Mouse (Mus musculus) kidney, postnatal 10 days (tissue): ENCODE data around the gene Sh3glb2.

Experiments
- DNase-seq: peaks from one replicate; pipeline ENCODE4 v3.0.0; 2021; ENCODE audit warnings: mixed read lengths

The Sh3glb2 gene

DNA sequence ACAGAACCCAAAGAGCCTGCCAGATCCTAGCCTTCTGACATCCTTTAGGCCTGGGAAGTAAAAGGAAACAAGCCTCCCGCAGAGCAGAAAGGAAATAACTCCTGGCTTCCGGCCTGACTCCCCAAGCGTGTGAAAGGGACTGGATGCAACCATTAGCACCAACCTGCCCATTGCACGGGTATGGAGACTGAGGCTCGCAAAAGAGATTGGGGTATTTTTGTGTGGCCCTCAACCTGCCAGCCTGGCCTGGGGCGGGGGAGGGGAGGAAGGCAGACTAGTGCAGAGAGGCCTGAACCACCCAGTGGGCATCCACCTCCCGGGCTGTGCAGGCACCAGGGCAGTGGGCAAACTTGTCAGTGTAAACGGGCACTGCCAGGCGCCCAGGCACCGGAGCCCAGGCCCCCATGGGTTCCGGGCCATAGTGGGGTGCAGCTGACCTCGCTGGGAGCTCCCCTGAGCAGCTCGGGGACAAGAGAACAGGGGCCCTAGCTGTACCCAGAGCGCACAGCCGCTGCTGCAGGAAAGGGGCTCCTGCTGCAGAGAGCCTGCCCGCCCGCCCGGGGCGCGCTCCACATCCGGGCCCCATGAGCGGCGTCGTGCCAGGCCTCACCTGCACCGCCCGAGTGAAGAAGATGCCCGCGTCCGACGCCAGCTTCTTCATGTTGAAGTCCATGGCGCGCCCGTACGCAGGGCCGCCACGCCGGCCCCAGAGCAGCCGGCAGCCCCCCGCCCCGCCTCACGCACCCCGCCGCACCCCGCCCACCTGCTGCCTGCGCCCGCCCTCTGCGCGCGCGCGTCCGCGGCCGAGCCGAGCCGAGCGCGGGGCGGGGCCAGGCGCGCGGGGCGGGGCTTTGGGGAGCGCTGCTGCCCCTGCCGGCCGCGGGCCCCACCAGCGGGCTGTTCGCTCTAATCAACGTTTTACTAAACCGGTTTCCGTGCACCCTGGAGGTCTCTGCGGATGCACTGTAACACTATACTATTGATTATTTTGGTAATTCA, at the start of gene Sh3glb2:
Sh3glb2 (minus strand) TSS at position 805 of the 999 bp plus-strand sequence.
- DNase-seq = peak; percentile 95

DNA sequence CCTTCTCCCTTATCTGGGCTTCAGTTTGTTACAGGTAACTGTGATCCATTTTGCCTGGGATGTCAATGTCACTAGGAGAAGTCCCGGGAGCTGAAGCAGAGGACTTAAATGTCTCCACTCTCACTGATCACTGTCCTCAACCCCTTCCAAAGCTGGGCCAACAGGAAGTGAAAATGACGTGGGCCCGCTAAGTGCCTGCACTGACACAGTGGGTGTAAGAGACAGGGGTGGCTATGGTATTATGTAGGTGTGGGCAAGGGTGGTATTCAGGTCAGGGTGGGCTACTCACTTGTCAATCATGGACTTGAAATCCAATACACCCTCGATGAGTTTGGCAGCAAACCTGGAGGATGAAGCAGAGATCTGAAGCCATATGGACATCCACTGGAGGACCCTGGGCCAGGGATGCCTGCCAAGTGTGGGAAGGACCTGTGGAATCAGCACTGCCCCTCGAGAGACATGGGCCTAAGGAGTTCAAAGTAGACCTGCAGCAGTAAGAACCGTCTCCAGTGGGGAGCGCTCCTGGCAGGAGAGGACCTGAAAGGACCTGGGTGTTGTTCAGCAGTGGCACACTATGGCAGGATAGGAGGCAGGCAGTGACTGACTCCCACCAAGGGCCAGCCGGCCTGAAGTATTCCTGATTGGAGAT, 49.4 kb upstream of the Sh3glb2 start:
- DNase-seq = no peak

DNA sequence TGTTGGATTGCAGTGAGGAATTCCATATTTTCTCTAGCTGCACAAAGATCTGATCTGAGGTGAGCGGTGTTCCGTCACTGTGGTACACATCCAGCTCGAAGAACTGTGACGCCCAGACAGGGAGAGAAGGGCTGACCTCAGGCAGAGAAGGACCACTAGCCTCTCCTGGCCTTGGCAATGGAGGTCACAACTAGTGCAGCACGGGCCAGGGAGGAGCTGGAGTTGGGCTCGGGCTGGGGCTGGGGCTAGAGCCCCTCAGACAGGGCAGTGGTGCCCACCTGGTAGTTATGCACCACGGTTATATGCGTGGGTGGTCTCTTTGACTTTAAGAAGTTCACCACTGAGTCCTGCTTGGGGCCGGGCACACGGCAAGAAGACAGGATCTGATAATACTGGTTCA, 48.6 kb upstream of the Sh3glb2 start:
- no peak for DNase-seq

DNA sequence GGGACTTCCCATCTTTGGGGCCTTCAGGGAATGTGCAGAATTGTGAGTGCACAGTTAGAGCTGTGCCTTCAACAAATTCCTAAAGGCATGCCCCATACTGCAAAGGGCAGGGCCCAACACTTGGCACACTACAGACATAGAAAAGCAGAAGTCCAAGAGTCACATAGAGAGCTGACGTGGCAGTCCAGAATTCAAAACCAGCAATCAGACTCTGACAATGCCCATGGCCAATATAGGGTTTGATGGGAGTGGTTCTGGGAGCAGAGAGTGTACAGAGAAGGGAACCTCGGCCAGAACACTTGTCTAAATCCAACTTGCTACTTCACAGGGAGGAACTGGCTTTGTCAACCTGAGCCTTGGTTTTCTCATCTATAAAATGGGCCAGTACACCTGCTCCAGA, 48.1 kb upstream of the Sh3glb2 start:
- DNase-seq = no peak

DNA sequence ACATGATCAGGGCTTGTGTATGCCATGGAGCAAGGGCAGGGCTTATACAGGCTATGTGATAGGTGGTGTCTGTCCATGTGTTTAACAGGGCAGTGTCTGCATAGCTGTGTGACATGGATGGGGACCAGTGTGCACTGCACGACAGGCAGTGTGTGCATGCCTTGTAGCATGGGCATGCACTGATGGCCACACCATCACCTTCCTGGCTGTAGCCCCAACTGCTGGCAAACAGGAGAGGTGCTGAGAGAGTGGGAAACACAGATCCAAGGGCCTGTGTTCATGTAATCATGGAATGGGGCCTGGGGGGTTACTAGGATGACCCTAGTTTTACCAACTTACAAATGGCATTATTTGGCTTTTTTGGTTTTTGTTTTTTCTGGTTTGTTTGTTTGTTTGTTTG, 44.7 kb upstream of the Sh3glb2 start:
- no peak for DNase-seq

DNA sequence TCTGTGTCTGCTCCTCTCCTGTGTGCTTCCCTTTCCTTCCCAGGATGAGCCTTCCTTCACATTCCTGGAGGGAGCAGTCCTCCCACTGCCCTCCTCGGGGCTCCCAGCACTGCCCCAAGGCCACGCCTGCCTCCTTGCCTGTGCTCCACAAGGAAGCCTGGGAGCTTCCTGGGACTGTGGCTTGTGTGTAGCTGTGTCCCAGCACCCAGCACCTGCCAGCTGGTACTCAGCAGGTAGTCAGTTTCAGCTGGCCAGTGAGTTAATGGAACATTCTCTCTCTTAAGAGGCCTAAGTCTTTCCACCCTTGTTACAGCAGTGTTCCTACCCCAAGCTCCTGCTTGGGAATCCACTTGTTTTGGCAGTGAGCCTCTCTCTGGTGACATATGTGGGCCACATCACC, 43.7 kb upstream of the Sh3glb2 start:
- no peak for DNase-seq

DNA sequence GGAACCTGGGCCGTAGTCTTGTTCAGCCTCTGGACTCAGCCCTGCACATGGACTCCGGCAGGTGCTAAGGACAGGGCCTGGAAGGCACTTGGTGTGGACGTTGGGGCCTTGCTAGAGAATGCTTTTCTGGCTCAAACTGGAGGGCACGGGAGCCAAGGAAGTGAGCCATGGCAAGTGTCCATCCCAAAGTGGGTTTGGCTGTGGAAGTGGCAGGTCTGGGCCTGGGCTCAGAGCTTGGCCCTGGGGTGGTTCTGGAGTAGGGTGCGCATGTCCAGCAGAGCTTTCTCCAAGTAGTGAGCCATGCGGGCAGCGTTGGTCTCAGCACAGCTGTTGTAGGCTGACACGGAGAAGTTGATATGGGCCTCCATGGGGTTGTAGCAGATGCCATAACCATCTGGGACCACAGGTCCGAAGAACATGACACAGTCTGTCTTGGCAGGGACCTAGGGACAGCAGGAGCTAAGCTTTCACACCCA, 43.3 kb upstream of the Sh3glb2 start:
- no peak for DNase-seq

DNA sequence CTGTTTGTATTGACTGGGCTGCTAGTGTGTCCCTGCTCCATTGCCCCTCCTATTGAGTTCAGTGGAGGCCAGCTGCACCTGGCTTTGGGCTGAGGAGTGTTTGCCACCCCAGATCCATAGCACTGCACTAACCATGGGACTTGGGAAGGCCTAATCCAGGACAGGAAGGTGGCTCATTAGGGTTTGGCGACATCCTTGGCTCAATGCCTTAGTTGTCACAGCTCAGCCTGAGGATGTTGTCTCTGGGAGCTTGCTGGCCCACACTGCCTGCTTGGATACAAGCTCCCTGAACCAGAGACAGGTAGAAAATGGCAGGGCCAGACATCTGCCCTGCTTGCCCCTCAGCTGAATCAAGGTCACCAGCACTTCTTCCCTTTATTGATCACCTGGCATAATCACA, 42.4 kb upstream of the Sh3glb2 start:
- no peak for DNase-seq

DNA sequence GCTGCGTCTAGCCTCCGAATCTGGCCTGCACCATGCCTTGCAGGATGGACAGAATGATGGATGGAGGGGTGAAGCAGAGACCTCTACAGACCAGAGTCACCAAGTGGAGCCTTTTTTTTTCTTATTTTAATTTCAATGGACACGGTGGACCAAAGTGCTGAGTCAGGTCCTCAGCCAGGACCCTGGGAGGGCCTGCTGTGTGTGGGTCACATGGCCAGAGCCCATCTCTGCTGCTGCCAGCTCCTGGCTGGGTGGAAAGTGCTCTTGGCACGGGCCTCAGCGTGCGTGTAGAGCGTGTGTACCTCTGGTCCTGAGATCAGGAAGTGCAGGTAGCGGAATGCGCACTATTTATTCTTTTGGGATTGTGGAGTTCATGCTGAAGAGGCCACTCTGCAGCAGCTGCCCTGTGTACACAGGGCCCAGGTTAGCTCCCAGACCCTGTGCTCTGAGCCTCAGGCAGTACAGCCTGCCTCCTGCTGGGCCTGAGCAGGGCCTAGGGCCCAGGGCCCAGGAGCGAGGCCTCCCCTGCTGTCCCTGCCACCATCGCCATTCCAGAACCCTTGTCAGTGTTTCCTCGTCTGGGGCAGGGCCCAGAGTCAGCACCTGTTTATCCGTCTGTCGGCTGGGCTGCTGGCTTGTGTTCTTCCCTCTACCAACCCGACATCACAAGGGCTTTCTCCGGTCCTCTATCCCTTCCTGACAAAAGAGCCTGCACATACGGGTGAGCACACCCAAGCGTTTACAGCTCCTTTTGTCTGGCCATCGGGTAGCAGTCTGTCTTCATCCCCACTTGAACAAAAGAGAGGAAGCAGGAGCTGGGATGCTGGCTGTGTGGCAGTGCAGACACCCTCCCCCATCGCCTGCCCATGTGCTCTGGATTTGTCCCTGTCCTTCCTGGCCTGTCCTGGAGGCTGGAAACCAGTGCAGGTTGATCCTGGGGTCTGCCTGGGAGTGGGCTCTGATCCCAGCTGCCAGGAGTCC, 40.3 kb upstream of the Sh3glb2 start:
- DNase-seq = no peak

DNA sequence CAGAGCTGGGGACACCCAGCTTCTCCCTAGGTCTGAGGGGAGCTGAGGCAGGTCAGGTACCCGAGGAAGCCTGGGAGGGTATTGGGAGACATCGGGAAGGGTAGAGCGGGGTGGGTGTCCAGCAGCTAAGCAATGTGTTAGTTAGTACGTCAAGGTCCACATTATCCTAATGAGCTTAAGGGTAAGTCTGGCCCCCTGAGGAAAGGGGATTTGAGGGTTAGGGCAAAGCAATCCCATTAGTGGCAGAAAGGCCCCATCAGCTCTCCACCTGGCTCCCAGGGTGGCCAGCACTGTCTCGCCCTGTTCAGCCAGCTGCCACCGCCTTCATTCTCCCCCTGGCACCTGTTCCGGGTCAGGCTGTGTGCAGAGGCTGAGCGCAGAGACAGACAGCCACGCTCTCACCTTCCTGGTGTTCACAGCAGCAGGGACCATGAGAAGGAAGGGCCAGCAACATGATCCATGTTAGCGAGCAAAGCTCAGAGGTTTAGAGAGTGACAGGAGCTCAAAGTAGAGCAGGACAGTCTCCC, 38.9 kb upstream of the Sh3glb2 start:
- DNase-seq = no peak

DNA sequence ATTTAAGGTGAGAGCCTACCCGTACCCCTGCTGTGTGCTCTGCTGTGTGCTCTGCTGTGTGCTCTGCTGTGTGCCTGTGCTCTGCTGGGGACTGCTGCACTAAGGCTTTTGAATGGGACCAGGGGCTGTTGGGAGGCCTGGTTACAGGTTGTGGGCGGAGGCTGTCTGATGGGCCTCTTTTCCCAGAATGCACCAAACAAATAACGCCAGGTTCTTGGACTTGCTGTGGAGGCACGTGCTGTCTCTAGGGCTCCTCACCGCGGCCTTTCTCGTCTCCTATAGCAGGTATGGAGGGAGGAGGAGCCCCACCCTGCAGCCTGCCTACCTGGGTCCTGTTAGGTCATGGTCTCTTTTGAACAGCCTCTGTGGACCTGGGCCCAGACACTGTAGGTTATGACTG, 37.1 kb upstream of the Sh3glb2 start:
- no peak for DNase-seq

DNA sequence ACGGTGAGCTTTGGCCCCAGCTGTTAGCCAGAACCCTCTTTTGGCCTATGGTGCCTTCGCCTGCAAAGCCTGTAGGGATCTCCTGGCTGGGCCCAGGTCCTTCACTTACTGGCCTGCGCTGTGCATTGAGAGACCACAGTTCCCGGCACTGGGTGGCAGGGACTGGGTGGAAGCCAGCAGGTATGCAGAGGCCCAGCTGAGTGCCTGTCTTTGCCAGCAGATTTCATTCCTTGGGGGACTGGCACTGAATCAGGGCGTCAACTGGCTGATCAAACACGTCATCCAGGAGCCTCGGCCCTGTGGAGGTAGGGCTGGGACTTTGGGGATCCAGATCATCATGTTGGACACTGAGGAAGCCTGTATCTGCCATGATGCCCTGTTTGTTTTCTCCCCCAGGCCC, 36.6 kb upstream of the Sh3glb2 start:
- DNase-seq = no peak

DNA sequence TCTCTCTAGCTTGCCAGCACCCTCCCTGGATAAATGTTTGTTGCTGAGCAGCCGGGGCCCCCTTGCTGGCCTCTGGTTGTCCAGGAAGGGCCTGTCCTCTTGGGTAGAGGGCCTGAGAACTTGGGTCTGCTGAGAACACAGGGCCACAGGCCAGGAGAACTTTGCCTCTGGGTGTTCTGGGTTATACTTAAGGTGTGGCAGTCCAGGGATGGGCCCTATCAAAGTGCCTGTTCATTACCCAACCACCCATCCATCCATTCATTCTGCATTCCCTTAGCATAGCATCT, 34.2 kb upstream of the Sh3glb2 start:
- no peak for DNase-seq

DNA sequence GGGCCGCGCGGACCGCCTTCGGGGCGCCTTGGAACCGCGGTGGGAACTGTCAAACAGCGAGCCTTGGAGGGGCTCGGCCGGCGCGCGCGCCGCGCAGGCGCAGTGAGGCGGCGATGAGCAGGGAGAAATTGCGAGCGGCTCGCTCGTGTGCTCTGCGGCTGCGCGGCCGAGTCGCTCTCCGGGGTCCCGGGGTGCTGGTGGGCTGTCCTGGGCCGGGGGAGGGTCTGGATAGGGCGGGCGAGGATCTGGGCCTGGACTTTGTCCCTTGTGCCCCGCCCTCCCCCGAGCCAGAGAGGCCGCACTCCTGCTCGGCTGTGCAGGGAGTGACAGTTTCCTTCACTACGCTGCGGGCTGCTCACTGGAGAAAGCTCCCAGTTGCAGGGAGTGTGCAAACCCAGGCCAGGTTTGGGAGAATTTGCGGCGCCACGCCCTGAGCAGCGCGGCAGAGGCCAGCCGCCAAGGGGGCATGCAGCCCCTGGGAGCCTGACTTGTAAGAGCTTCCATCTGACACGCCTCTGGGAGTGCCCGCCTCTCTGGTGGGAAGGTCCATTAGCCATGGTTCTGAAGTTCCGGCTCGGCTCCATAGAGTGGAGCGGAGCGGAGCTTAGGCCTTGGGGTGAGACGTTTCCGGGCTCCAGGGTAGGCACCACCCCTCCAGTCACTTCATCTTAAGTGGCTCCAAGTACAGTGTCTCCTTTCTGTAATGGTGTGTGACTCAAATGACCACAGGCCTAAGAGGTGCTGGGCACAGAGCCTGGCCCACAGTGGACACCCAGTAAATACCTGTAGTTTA, 33.6 kb upstream of the Sh3glb2 start:
- DNase-seq = peak; percentile 91

DNA sequence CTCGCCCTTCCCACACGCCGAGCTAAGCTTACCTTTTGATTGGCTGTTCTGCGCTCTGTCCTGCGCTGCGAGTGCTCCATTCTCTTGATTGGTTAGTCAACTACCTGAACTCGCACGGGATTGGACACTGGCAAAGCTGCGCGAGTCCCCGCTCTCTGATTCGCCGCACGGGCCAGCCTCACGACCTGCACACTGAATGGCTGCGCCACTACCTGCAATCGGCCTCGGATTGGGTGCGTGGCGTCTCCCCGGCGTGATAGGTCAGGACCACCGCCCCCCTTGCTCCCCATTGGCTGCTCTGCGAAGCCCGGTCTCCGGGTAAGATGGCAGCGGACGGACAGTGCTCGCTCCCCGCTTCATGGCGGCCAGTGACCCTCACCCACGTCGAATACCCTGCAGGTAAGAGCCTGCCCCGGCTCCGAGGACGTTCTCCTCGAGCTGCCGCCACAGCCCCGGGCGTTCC, 33.0 kb upstream of the Sh3glb2 start, which contains the start of gene Dolpp1:
Dolpp1 (plus strand) TSS at position 141 of the 463 bp plus-strand sequence.
- DNase-seq = peak; percentile 98

DNA sequence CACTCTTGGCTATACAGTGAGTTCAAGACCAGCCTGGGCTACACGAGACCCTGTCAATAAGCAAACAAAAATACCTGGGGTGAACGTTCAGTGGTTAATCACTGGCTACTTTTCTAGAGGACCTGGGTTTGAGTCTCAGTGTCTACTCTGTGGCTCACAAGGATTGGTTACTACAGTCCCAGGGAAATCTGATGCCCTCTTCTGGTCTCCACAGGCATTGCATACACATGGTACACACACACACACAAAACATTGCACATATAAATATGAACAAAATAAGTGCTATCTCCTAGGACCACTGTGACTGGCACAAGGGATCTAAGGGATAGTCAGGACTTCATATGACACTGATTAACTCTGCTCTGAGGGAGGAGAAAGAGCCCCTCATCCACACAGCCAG, 29.9 kb upstream of the Sh3glb2 start:
- no peak for DNase-seq

DNA sequence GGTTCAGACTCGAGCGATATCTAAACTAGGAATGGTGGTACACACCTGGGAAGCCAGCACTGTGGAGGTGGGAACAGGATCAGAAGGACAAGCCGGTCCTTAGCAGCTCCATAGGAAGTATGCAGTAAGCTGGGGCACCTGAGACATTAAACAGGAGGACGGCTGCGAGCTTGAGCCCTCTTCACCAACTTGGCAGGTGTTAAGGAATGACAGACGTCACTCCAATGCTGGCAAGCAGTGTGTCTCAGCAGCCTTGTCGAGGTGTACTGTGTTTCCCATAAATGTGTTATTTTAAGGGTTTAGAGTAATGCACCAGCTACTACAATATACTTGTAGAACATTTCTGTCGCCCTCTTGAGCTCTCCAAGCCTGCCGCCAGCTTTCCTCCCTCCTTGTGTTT, 27.8 kb upstream of the Sh3glb2 start:
- DNase-seq = no peak

DNA sequence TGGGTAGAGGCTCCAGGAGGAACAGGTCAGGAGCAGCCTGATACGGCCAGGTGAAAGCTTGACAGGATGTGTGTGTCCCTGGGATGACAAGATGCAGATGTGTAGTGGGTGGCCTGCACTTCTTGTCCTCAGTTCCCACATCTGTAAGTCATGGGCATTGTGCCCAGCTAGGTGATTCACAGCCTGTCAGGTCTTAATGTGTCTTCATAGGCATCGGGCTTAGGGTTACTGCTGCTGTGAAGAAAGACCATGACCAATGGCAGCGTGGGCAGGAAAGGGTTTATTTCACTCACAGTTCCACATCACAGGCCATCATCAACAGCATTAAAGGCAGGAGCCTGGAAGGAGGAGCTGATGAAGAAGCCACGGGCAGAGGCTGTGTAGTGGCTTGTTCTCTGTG, 26.5 kb upstream of the Sh3glb2 start:
- no peak for DNase-seq

DNA sequence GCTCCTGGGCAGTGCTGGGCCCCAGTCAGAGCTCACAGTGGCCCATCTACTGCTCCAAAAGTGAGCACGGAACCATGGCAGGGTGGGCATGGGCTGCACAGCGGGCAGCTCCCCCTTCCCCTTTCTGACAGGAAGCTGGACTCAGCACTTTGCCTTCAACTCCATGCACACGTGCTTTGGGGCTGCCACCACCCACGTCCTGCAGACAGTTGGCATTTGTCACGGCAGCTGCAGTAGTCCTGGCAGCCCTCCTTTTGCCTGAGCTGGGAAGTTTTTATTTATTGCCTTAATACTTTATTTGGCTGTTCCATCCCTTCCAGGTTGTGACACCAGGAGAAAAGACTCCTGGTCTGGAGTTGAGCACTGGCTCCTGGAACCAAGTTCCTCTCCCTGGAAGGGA, 25.7 kb upstream of the Sh3glb2 start:
- DNase-seq = no peak

DNA sequence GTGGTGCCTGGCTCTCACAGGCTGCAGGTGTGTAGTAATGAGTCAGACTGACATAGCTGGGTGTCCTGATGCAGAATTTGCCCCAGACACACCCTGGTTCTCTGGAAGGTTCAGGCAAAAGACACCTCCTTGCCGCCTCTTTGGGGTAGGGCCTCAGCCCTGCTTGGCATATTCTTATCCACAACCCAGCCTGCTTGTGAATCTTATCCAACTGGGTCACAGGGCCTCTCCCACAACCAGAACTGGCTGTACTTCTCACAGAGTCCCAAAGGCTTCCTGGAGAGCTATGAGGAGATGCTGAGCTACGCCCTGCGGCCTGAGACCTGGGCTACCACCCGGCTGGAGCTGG, 22.2 kb upstream of the Sh3glb2 start:
- no peak for DNase-seq

DNA sequence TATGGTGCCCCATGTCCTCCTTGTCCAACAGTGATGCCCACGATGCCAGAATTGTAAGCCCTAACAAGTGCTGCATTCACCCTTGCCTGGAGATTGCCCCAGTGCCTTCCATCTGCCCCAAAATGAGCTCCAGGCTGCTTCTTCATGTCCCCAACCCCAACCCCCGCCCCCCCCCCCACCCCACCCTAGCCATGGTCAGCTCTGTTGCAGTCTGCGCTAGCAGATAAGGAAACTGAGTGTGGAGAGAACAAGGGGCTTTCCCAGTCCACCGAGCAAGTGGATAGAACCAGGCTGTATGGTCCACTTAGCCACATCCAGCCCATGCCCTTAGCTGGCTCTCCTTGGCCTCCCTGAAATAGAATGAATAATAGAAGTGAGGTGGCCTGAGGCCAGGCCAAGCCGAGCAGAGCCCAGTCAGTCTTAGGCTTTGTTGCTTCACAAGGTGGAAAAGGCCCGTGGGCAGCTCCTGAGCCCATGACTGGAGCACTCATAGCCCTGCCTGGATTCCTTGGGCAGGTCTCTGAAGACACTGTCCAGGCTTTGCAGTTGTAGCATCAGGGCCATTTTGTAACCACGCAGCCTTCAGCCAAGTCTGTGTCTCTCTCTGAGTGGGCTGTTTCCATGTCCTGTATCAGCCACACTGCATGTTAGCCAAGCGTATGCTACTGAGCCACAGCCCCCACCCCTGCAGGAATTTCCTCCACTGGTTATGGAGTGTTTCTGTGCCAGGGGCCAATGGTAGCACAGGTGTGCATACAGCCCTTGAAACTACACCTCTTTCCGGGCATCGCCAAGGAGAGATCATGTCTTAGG, 21.6 kb upstream of the Sh3glb2 start:
- no peak for DNase-seq
